Mouse (Mus musculus): ENCODE measurements around the gene Hist1h1a. TPM values are rescaled to one million over a fixed set of nuclear protein-coding genes. Genes with fewer than 3 reads are reported as not detected.
"Not testable (repeated sequence)": the region's sequence is repeated elsewhere in the genome, so short reads cannot be mapped to it uniquely, and the experiment has no call there.

Hist1h1a gene
- polyA plus RNA-seq (2012; ENCODE audit: insufficient read depth, low replicate concordance) = 3.3 and 3.5 TPM in 2 replicates

DNA sequence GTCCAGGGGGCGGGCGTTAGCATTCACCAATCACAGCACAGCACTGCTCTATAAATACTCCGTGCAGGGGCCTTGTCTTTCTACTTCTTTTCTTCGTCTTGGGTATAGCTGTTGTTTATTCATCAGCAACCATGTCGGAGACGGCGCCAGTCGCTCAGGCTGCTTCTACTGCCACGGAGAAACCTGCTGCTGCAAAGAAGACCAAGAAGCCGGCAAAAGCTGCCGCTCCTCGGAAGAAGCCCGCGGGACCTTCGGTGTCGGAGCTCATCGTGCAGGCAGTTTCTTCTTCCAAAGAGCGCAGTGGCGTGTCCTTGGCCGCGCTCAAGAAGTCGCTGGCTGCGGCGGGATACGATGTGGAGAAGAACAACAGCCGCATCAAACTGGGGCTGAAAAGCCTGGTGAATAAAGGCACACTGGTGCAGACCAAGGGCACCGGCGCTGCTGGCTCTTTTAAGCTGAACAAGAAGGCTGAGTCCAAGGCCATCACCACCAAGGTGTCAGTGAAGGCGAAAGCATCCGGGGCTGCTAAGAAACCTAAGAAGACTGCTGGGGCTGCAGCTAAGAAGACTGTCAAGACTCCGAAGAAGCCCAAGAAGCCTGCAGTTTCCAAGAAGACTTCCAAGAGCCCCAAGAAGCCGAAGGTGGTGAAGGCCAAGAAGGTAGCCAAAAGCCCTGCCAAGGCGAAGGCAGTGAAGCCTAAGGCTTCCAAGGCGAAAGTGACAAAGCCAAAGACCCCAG is at the start of gene Hist1h1a:
TSS of gene Hist1h1a (plus strand) at position 81 of the 738 bp plus-strand sequence.
- H3K36me3 ChIP-seq (replicated peaks; ENCODE audit: low read length) = no peaks in the 10 kb centered on the region
- TF ChIP-seq FLI1 (IDR thresholded peaks at IDR 0.05; ENCODE audit: low read length) = no peak
- TF ChIP-seq GATA1 (IDR thresholded peaks at IDR 0.05; ENCODE audit: borderline replicate concordance, low read length) = no peak
- H3K27me3 ChIP-seq (replicated peaks) = no peaks in the 10 kb centered on the region
- H3K9me3 ChIP-seq = no peaks in the 10 kb centered on the region
- peak within 1 kb of the TSS; percentile 89 for H3K4me3 ChIP-seq (replicated peaks)
- peaks cover 66% of the 10 kb centered on the region for H3K4me1 ChIP-seq

DNA sequence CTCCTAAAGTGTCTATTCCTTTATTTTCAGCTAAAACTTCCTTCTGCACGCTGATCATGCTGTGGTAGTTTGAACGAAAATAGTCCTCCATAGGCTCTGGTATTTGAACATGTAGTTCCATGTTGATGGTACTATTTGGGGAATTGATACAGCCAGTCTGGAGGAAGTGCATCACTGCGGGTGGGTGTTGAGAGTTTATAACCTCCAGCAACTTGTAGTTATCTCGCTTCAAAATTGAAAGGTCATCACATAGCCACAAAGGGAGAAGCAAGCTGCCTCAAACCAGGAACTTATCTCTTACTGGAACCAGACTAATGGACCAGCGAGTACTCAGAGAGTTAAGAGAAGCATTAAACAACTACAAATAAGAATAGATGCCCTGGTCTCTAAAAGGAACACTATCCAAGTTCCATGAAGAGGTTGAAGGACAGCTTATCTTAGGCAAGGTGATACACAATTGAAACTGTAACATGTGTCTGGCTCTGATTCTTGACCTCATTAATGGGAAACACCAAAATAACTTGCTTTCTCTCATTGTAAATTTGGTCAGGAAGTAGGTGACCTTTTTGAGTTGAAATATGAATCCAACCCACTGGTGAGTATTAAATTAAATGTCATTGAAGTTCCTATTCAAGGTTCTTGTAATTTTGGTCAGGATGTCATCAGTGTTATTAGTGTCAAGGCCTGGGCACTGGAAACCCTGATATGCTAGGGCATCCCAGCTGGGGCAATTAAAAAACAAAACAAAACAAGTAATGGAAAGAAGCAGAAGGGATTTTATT is 47.0 kb upstream of the Hist1h1a start:
- TF ChIP-seq FLI1 (IDR thresholded peaks at IDR 0.05; ENCODE audit: low read length) (no peak), GATA1 (IDR thresholded peaks at IDR 0.05; ENCODE audit: borderline replicate concordance, low read length) (no peak)
- Histone ChIP-seq H3K4me1 (peaks cover 26% of the 10 kb centered on the region), H3K9me3 (no peaks in the 10 kb centered on the region), H3K36me3 (replicated peaks; ENCODE audit: low read length) (no peaks in the 10 kb centered on the region), H3K27me3 (replicated peaks) (peaks cover 14% of the 10 kb centered on the region), H3K4me3 (replicated peaks) (no peak overlapping the region)

DNA sequence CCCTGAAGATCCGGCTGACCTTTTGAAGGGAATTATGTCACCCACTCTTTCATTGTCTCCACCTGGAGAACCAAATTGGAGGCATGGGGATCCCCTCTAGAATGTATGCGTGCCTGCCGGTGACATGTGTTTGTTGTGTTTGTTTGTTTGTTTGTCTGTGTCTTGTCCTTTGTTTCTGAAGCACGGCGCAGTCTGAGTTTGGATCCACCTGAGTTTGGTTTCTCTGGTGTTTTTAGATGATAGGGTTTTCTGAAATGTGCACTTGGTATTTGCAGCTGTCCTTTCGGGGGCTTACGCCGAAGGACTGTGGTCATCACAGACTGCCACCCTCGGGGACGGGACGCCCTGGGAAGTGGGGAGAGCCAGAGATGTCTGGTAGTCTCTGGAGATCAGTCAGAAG is 46.3 kb upstream of the Hist1h1a start:
- Histone ChIP-seq H3K27me3 (replicated peaks) (peaks cover 8% of the 10 kb centered on the region), H3K4me3 (replicated peaks) (no peak overlapping the region), H3K4me1 (peaks cover 22% of the 10 kb centered on the region), H3K36me3 (replicated peaks; ENCODE audit: low read length) (no peaks in the 10 kb centered on the region), H3K9me3 (no peaks in the 10 kb centered on the region)
- no peak for TF ChIP-seq FLI1 (IDR thresholded peaks at IDR 0.05; ENCODE audit: low read length)
- no peak for TF ChIP-seq GATA1 (IDR thresholded peaks at IDR 0.05; ENCODE audit: borderline replicate concordance, low read length)

GRCm38 (mm10) chr13:23717593-23718245 is 45.7 kb upstream of the Hist1h1a start:
- H3K27me3 ChIP-seq (replicated peaks); H3K9me3 ChIP-seq; H3K36me3 ChIP-seq (replicated peaks; ENCODE audit: low read length); H3K4me3 ChIP-seq (replicated peaks): not testable (repeated sequence)
- peaks cover 19% of the 10 kb centered on the region for H3K4me1 ChIP-seq

DNA sequence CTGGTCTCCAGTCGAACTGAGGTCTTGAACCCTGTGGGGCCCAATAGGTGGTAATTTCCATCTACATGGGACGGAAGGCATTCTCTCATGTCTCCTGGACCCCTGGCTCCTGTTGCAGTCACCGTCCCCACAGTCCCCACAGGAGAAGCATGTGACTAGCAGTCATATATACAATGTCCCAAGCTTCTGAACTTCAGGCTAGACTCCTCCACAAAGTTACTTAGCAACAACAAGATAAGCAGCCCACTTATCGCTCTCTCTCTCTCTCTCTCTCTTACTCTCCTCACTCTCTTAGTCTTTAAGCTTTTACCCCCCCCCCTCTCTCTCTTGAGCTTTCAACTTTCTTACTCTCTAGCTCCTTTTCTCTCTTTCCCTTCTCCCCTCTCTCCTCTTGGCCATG is 39.2 kb upstream of the Hist1h1a start:
- peaks cover 2% of the 10 kb centered on the region for H3K27me3 ChIP-seq (replicated peaks)
- TF ChIP-seq GATA1 (IDR thresholded peaks at IDR 0.05; ENCODE audit: borderline replicate concordance, low read length) (no peak), FLI1 (IDR thresholded peaks at IDR 0.05; ENCODE audit: low read length) (no peak)
- no peaks in the 10 kb centered on the region for H3K36me3 ChIP-seq (replicated peaks; ENCODE audit: low read length)
- peaks cover 19% of the 10 kb centered on the region for H3K4me1 ChIP-seq
- H3K4me3 ChIP-seq (replicated peaks) = no peak overlapping the region
- no peaks in the 10 kb centered on the region for H3K9me3 ChIP-seq

- H3K9me3 ChIP-seq = no peaks in the 10 kb centered on the region
- H3K27me3 ChIP-seq (replicated peaks) = peaks cover 2% of the 10 kb centered on the region
- H3K4me3 ChIP-seq (replicated peaks) = no peak overlapping the region
- H3K36me3 ChIP-seq (replicated peaks; ENCODE audit: low read length) = no peaks in the 10 kb centered on the region
- no peak for TF ChIP-seq GATA1 (IDR thresholded peaks at IDR 0.05; ENCODE audit: borderline replicate concordance, low read length)
- TF ChIP-seq FLI1 (IDR thresholded peaks at IDR 0.05; ENCODE audit: low read length) = no peak
- peaks cover 26% of the 10 kb centered on the region for H3K4me1 ChIP-seq
These were observed 38.3 kb upstream of the Hist1h1a start for GRCm38 (mm10) chr13:23725213-23725612.

DNA sequence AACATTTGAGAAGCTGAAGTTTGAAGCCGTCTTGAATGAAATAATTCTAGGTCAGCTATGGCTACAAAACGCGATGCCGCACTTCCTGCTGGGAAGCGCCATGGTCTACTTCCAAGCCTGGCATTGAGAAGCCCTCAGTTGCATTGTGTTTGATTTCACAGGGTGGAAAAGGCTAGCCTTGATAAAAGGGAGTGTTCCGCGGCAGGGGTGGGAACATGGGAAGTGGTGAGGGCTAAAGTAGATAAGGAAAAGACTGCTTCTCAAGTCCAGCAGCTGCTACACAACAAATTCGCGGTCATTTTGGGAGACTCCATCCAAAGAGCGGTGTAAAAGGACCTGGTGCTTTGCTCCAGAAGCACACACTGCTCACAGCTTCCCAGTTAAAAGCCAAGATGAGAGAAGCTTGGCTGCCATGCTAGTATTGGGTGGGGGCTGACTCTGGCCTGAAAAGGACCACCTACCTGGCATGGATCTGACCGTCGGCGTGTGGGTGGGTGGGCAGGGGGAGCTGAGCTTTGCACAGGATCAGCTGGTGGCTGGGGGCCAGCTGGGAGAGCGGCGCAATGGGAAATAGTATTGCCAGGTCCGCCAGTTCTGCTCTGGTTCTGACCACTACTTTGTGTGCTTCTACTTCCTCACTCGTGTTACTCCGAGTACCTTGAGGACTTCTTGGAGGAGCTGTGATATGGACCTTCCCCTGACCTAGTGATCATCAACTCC is 34.8 kb upstream of the Hist1h1a start:
- Histone ChIP-seq H3K36me3 (replicated peaks; ENCODE audit: low read length) (no peaks in the 10 kb centered on the region), H3K4me1 (peaks cover 30% of the 10 kb centered on the region), H3K4me3 (replicated peaks) (no peak overlapping the region), H3K9me3 (no peaks in the 10 kb centered on the region), H3K27me3 (replicated peaks) (no peaks in the 10 kb centered on the region)
- TF ChIP-seq GATA1 (IDR thresholded peaks at IDR 0.05; ENCODE audit: borderline replicate concordance, low read length) (no peak), FLI1 (IDR thresholded peaks at IDR 0.05; ENCODE audit: low read length) (no peak)

GRCm38 (mm10) chr13:23729192-23729525 is 34.3 kb upstream of the Hist1h1a start:
- no peaks in the 10 kb centered on the region for H3K9me3 ChIP-seq
- peaks cover 26% of the 10 kb centered on the region for H3K4me1 ChIP-seq
- TF ChIP-seq GATA1 (IDR thresholded peaks at IDR 0.05; ENCODE audit: borderline replicate concordance, low read length) (no peak), FLI1 (IDR thresholded peaks at IDR 0.05; ENCODE audit: low read length) (no peak)
- peak overlapping the region; percentile 26 for H3K4me3 ChIP-seq (replicated peaks)
- no peaks in the 10 kb centered on the region for H3K27me3 ChIP-seq (replicated peaks)
- H3K36me3 ChIP-seq (replicated peaks; ENCODE audit: low read length) = no peaks in the 10 kb centered on the region

DNA sequence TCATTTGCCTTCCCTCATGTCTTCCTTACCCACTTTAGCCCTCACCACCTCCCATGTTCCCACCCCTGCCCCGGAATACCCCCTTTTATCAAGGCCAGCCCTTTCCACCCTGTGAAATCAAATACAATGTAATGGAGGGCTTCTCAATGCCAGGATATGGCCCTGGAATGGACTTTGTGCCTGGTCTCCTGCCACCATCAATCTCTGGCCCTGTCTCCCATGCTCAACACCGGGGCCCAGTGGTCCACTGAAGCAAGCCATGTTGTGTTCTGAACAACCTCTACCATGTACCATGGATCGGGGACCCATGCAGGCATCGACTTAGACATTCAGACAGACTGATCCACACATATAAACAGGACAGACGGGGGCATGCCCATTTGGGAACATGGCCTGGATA is 33.8 kb upstream of the Hist1h1a start:
- Histone ChIP-seq H3K9me3 (no peaks in the 10 kb centered on the region), H3K4me3 (replicated peaks) (no peak overlapping the region), H3K27me3 (replicated peaks) (no peaks in the 10 kb centered on the region), H3K36me3 (replicated peaks; ENCODE audit: low read length) (no peaks in the 10 kb centered on the region), H3K4me1 (peaks cover 23% of the 10 kb centered on the region)
- TF ChIP-seq FLI1 (IDR thresholded peaks at IDR 0.05; ENCODE audit: low read length) = no peak
- TF ChIP-seq GATA1 (IDR thresholded peaks at IDR 0.05; ENCODE audit: borderline replicate concordance, low read length) = no peak
